In genomic region chr11:105538421-105539210, GRCm38 (mm10) we compare ENCODE assay signal across 20 mouse cellular contexts. TPM values are rescaled to one million over a fixed set of nuclear protein-coding genes. Genes with fewer than 3 reads are reported as not detected.
A peak's percentile ranks its signal among the peaks of the same experiment; 100 is the strongest.
DNase-seq lines count a peak whose midpoint lies in the region; ATAC-seq lines count a peak whose summit lies in the region.
"Had no signal": no experiment of that assay in that cellular context is flagged by ENCODE, and none has a peak within 500 bp of the region (broad histone marks: within the 10 kb centered on the region; RNA-seq: fewer than 3 reads in every experiment).

No protein-coding gene starts in this region.

- no peaks in the 10 kb centered on the region for H3K36me3 ChIP-seq in kidney, embryonic 16.5 days (ENCODE audit: insufficient read depth, low read length)
- H3K36me3 ChIP-seq: embryonic facial prominence, embryonic 12.5 days; heart, embryonic 12.5 days; hindbrain, embryonic 10.5 days had no signal

- peak overlapping the region; percentile 64 for H3K27ac ChIP-seq in kidney, embryonic 16.5 days (ENCODE audit: low read length)
- H3K27ac ChIP-seq: embryonic facial prominence, embryonic 12.5 days; hindbrain, embryonic 10.5 days; hindbrain, embryonic 14.5 days had no signal

- no peaks in the 10 kb centered on the region for H3K9me3 ChIP-seq in kidney, embryonic 16.5 days (ENCODE audit: low read length)
- H3K9me3 ChIP-seq: embryonic facial prominence, embryonic 12.5 days; heart, embryonic 12.5 days; hindbrain, embryonic 10.5 days had no signal

- peak; percentile 80 for ATAC-seq in kidney, embryonic 16.5 days (ENCODE audit: low FRiP score, low TSS enrichment)
- ATAC-seq: activated CD4-positive, CD25-positive, alpha-beta regulatory T cell, adult 4 months; forebrain, embryonic 16.5 days; Patski had no signal

- DNase-seq in kidney, adult 11 months = peak; percentile 89
- DNase-seq in kidney, adult 8-10 months = peak; percentile 89 to 92
- peak; percentile 76 to 93 for DNase-seq in kidney, postnatal 25 days
- DNase-seq in lung, postnatal 14 days = no peak
- DNase-seq in thymus, adult 18-20 months = no peak
- DNase-seq in embryo, embryonic 10 days (ENCODE audit: low spot score) = no peak
- DNase-seq in adrenal gland, postnatal 14 days = no peak
- DNase-seq: adrenal gland, postnatal 25 days; cerebellum, adult 8-10 months; cerebellum, postnatal 14 days; gastrocnemius, postnatal 10 days; heart, adult 18-20 months had no signal

- H3K4me3 ChIP-seq in kidney, embryonic 16.5 days (ENCODE audit: low read length) = no peak overlapping the region
- H3K4me3 ChIP-seq: embryonic facial prominence, embryonic 12.5 days; heart, embryonic 12.5 days; hindbrain, embryonic 10.5 days had no signal

- H3K27me3 ChIP-seq in kidney, embryonic 16.5 days (ENCODE audit: insufficient read depth, low read length) = no peaks in the 10 kb centered on the region
- H3K27me3 ChIP-seq: embryonic facial prominence, embryonic 12.5 days; heart, embryonic 12.5 days; Patski had no signal

- 57% methylated on average over 7 of the region's 7 CpGs for WGBS in kidney, embryonic 16.5 days

- no peak overlapping the region for H3K9ac ChIP-seq in kidney, embryonic 16.5 days (replicated peaks; ENCODE audit: low read length)
- H3K9ac ChIP-seq: embryonic facial prominence, embryonic 12.5 days; heart, embryonic 12.5 days; hindbrain, embryonic 14.5 days had no signal

- H3K4me1 ChIP-seq in kidney, embryonic 16.5 days (ENCODE audit: insufficient read depth, low read length) = peaks cover 3% of the 10 kb centered on the region

- H3K4me2 ChIP-seq in kidney, embryonic 16.5 days (replicated peaks; ENCODE audit: low read depth, low read length) = no peak overlapping the region
- H3K4me2 ChIP-seq: embryonic facial prominence, embryonic 12.5 days; heart, embryonic 12.5 days; hindbrain, embryonic 14.5 days had no signal

RNA-seq across cellular contexts. Expression of gene Tanc2, which starts 51.2 kb away (rescaled TPM):
- 7.1 and 9.3 TPM in 2 replicates for polyA plus RNA-seq in kidney, embryonic 16.5 days (2015; fragmentation: Nextera tagmentation; extraction: Ambion mirVana)
- 16.0 and 18.1 TPM in 2 replicates for total RNA-seq in adrenal gland, postnatal 14 days (2021)

Comparison
In these comparisons a context has a peak if more than half of its experiments do, and no peak if none do; other contexts are left out.
1. DNase-seq: peak in kidney, adult 11 months (single experiment), kidney, adult 8-10 months (2 of 2) and kidney, postnatal 25 days (2 of 2); none in lung, postnatal 14 days (single experiment), thymus, adult 18-20 months (0 of 2), embryo, embryonic 10 days (single experiment) and adrenal gland, postnatal 14 days (single experiment).